Mouse (Mus musculus) liver, embryonic 14.5 days (tissue): ENCODE measurements around the gene Pla2g10.

Experiments used
- CTCF ChIP-seq: IDR thresholded peaks from 2 replicates; pipeline ENCODE4 v1.5.1; 2016; ENCODE audit warnings: antibody characterized with exemption, low read depth, control low read depth
- EP300 ChIP-seq: IDR thresholded peaks from 2 replicates; pipeline ENCODE4 v1.6.1; 2016; ENCODE audit warnings: antibody characterized with exemption, low read depth

DNA sequence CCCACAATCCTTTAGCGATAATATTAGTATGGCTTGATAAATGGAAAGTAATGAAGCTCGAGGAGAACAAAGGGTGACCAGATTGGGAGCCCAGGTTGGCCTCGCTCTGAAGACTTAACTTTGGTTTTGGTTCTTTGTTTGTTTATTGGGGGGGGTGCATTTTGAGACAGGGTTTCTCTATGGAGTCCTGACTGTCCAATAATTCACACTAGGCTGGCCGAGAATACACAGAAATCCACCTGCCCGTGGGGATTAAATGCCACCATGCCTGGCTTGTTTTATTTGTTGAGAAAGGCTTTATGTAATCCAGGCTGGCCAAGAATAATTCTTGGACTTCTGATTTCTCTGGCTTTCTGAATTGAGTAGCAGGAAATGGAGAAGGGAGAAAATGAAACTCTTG, 57.7 kb downstream of the Pla2g10 start:
- TF ChIP-seq CTCF: no peak
- no peak for TF ChIP-seq EP300
